Mouse (Mus musculus) megakaryocyte, embryonic 14.5 days (primary cell): ENCODE measurements at regions not wholly inside any gene's neighbourhood (a gene's known extent, or its start where the extent isn't known, plus 50 kb on each side); places are given as distances from the start of the nearest gene placed in this dataset.

Source experiments
- FLI1 ChIP-seq: IDR thresholded peaks from 2 replicates; pipeline ENCODE4 v1.6.1; 2012; ENCODE audit warnings: low read length, inconsistent platforms, mixed read lengths
- GATA1 ChIP-seq: IDR thresholded peaks from 3 replicates; pipeline ENCODE4 v1.6.1; 2012; ENCODE audit warnings: mixed read lengths, low read length, inconsistent platforms, borderline replicate concordance

GRCm38 (mm10) chr11:112071571-112071970 is 710.5 kb upstream of the Sox9 start:
- TF ChIP-seq GATA1 (no peak), FLI1 (no peak)
